Mouse (Mus musculus) E14TG2a.4 (cell line): ENCODE results near the gene Limk2.

Experiments used
- CTCF ChIP-seq: conservative IDR thresholded peaks from 2 replicates; pipeline ENCODE4 v1.5.1; 2014; ENCODE audit warnings: low read length
- NANOG ChIP-seq: IDR thresholded peaks from 2 replicates; pipeline ENCODE4 v1.6.1; 2014; ENCODE audit warnings: borderline replicate concordance, low read length, mixed read lengths
- POU5F1 ChIP-seq: IDR thresholded peaks from 2 replicates; pipeline ENCODE4 v1.6.1; 2014; ENCODE audit warnings: low read length, borderline replicate concordance

DNA sequence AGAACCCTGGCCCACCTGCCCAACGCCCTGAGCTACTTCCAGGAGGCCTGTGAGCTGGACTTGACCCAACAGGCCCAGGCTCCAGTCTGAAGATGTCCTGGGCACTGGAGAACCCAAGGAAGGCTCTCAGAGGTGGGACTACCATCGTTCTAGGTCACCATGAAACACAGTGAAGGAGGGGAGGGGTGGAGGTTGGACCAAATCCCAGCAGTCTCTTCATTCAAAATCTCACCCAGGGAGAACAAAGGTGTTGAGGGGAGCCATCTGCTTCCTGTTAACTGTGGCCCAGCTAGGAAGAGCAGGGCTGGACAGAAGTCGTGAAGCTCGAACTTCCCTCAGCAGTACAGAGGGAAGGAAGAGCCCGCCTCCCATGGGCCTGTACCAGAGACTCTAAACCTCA is 19.0 kb downstream of the Limk2 start:
- TF ChIP-seq CTCF = no peak
- TF ChIP-seq NANOG = no peak
- no peak for TF ChIP-seq POU5F1
